Mouse (Mus musculus) lung, postnatal 0 days (tissue): ENCODE measurements around the gene Spp2. TPM values are rescaled to one million over a fixed set of nuclear protein-coding genes. Genes with fewer than 3 reads are reported as not detected.

Experiments used
- ATAC-seq: fragments of 200-750 bp; cut with Nextera tagmentation; 2 replicates; pipeline ENCODE4 v1.8.0; 2017; ENCODE audit warnings: moderate library complexity
- DNase-seq: peaks from one replicate; pipeline ENCODE4 v3.0.0-alpha.2; 2016; ENCODE audit warnings: low spot score
- H3K27ac ChIP-seq: fragments of 300-500 bp; sonication (generic); 2 replicates; pipeline ENCODE4 v1.5.1; 2014; ENCODE audit warnings: antibody characterized with exemption, mild to moderate bottlenecking, low read length, mixed read lengths
- H3K27me3 ChIP-seq: fragments of 300-500 bp; sonication (generic); replicated peaks from 2 replicates; pipeline ENCODE4 v1.6.1; 2014; ENCODE audit warnings: low read length, mixed read lengths; ENCODE audit not compliant: insufficient read depth
- H3K36me3 ChIP-seq: fragments of 300-500 bp; sonication (generic); 2 replicates; pipeline ENCODE4 v1.6.1; 2014; ENCODE audit warnings: low read length, mixed read lengths; ENCODE audit not compliant: insufficient read depth
- H3K4me1 ChIP-seq: fragments of 300-500 bp; sonication (generic); 2 replicates; pipeline ENCODE4 v1.6.1; 2014; ENCODE audit warnings: antibody characterized with exemption, low read depth, low read length, mixed read lengths; ENCODE audit not compliant: insufficient read depth
- H3K4me2 ChIP-seq: fragments of 300-500 bp; sonication (generic); replicated peaks from 2 replicates; pipeline ENCODE4 v1.6.1; 2014; ENCODE audit warnings: low read depth, mild to moderate bottlenecking, low read length, moderate library complexity, mixed read lengths
- H3K4me3 ChIP-seq: fragments of 300-500 bp; sonication (generic); 2 replicates; pipeline ENCODE4 v1.5.1; 2014; ENCODE audit warnings: low read depth, low read length
- H3K9ac ChIP-seq: fragments of 300-500 bp; sonication (generic); replicated peaks from 2 replicates; pipeline ENCODE4 v1.6.1; 2014; ENCODE audit warnings: low read depth, mild to moderate bottlenecking
- H3K9me3 ChIP-seq: fragments of 300-500 bp; sonication (generic); 2 replicates; pipeline ENCODE4 v1.6.1; 2016; ENCODE audit warnings: low read length, mixed read lengths
- CTCF ChIP-seq: IDR thresholded peaks from 2 replicates; pipeline ENCODE4 v1.5.1; 2016; ENCODE audit warnings: antibody characterized with exemption, mild to moderate bottlenecking
- EP300 ChIP-seq: IDR thresholded peaks from 2 replicates; pipeline ENCODE4 v1.6.1; 2016; ENCODE audit warnings: antibody characterized with exemption, mild to moderate bottlenecking, control low read depth
- WGBS: fragments of 180-500 bp; shearing (Covaris S2); extraction: QIAGEN DNeasy Blood & Tissue Kit; methylation state at CpG from one replicate; pipeline ENCODE4 v1.1.7; 2014; 5-methylcytosine and 5-hydroxymethylcytosine counted together
- polyA plus RNA-seq: library from polyadenylated mRNA; unstranded; fragments of >200 nt; fragmentation: Nextera tagmentation; extraction: Ambion mirVana; gene quantifications from 2 replicates; pipeline ENCODE4 v1.2.1, GENCODE M21; 2015

Spp2 gene
- polyA plus RNA-seq, 1 experiment from 2014 or later: not detected

DNA sequence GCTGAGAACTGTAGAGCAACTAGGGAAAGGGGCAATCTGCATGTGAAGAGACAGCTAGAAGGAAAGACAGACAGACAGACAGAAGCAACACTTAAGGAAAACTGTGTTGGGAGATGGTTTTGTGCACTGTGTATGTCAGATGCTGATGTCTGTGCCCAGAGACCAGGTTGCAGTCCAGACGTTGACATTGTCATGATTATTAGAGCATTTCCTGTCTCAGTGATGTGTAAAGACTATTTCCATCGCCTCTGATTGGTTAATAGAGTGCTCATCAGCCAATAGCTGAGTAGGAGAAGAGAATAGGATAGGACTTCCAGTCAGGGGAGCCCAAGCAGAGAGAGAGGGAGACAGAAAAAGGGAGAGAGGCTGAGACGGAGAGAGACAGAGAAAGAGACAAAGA lies 25.8 kb downstream of the Spp2 start:
- WGBS: 52% methylated on average over 3 of the region's 3 CpGs
- ATAC-seq (no peak), DNase-seq (no peak)
- H3K9me3 ChIP-seq: no peaks in the 10 kb centered on the region
- no peak overlapping the region for H3K4me3 ChIP-seq
- no peaks in the 10 kb centered on the region for H3K36me3 ChIP-seq
- H3K9ac ChIP-seq: no peak overlapping the region
- no peak for TF ChIP-seq EP300
- no peak for TF ChIP-seq CTCF
- H3K27ac ChIP-seq: no peak overlapping the region
- no peaks in the 10 kb centered on the region; the same call in 1 of the 2 replicates for H3K4me1 ChIP-seq
- no peaks in the 10 kb centered on the region for H3K27me3 ChIP-seq
- H3K4me2 ChIP-seq: no peak overlapping the region

GRCm38 (mm10) chr1:88433096-88433883 lies 26.5 kb downstream of the Spp2 start:
- TF ChIP-seq EP300 (no peak), CTCF (no peak)
- no peak for DNase-seq
- Histone ChIP-seq H3K4me3 (no peak overlapping the region), H3K9ac (no peak overlapping the region), H3K27ac (no peak overlapping the region), H3K4me2 (no peak overlapping the region), H3K9me3 (no peaks in the 10 kb centered on the region), H3K27me3 (no peaks in the 10 kb centered on the region), H3K36me3 (no peaks in the 10 kb centered on the region), H3K4me1 (no peaks in the 10 kb centered on the region; the same call in 1 of the 2 replicates)
- 55% methylated on average over 6 of the region's 6 CpGs for WGBS
- ATAC-seq: no peak

- H3K36me3 ChIP-seq: no peaks in the 10 kb centered on the region
- H3K4me2 ChIP-seq: no peak overlapping the region
- ATAC-seq (no peak), DNase-seq (peak; percentile 23)
- no peaks in the 10 kb centered on the region for H3K27me3 ChIP-seq
- TF ChIP-seq EP300 (no peak), CTCF (peak; percentile 58)
- H3K9me3 ChIP-seq: no peaks in the 10 kb centered on the region
- H3K4me3 ChIP-seq: no peak overlapping the region
- no peak overlapping the region for H3K27ac ChIP-seq
- 68% methylated on average over 4 of the region's 4 CpGs for WGBS
- no peaks in the 10 kb centered on the region; the same call in 1 of the 2 replicates for H3K4me1 ChIP-seq
- H3K9ac ChIP-seq: no peak overlapping the region
Measured at GRCm38 (mm10) chr1:88434057-88434456, 27.3 kb downstream of the Spp2 start.

DNA sequence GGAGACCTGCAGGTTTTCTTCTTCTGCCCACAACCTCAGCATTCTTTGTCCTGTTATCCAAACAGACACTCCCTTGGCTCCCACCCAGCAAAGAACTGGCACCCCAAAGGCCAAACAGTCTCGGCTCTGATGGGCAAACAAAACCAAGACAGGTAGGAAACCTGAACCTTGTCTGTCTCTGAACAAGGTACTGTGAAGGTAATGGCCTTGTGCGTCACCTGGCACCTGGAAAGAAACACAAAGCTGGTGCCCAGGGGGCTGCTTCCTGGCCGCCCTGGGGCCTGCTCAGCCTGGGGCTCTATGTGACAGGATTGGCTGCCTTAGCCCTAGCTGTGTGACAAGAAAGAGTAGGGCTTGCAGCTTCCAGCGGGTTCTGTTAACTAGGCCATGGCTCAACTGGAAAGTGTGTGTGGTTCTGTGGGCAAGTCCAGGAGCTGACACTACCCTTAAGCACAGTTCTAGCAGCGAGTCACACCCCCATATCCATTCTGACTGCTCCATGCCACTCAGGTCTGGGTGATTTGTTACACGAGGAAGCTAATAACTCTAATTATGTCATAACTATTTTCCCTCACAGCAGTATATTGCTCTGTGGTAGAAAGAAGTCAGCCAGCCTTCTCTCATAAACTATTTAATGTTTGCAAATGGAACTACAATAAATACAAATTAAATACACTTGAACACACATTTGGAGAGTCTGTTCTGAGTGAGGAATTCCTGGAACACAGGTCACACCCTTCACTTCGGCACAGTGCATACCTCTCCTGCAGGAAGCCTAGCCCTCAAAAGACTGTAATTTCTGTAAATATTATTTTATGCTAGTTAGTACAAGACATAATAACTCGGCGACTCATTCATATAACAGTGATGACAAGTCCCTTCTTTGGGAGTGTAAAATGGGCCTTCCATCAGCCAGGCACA lies 30.7 kb downstream of the Spp2 start:
- Histone ChIP-seq H3K27me3 (no peaks in the 10 kb centered on the region), H3K4me3 (no peak overlapping the region), H3K4me2 (no peak overlapping the region), H3K9me3 (no peaks in the 10 kb centered on the region), H3K4me1 (no peaks in the 10 kb centered on the region; the same call in 1 of the 2 replicates), H3K36me3 (no peaks in the 10 kb centered on the region), H3K9ac (no peak overlapping the region), H3K27ac (peak overlapping the region; percentile 91)
- ATAC-seq (peak; percentile 93), DNase-seq (peak; percentile 92)
- TF ChIP-seq EP300 (peak; percentile 98), CTCF (no peak)
- WGBS: 41% methylated on average over 9 of the region's 9 CpGs

- peak overlapping the region; percentile 78 for H3K27ac ChIP-seq
- ATAC-seq: peak; percentile 92
Measured at GRCm38 (mm10) chr1:88443383-88443782, 36.6 kb downstream of the Spp2 start.

GRCm38 (mm10) chr1:88445400-88445799 lies 38.6 kb downstream of the Spp2 start:
- 81% methylated on average over 4 of the region's 4 CpGs for WGBS
- no peaks in the 10 kb centered on the region for H3K27me3 ChIP-seq
- no peaks in the 10 kb centered on the region for H3K36me3 ChIP-seq
- DNase-seq (peak; percentile 51), ATAC-seq (no peak)
- no peak overlapping the region for H3K4me2 ChIP-seq
- no peaks in the 10 kb centered on the region for H3K9me3 ChIP-seq
- no peak overlapping the region for H3K9ac ChIP-seq
- H3K4me1 ChIP-seq: no peaks in the 10 kb centered on the region
- peak; percentile 68 for TF ChIP-seq CTCF
- no peak for TF ChIP-seq EP300
- H3K4me3 ChIP-seq: no peak overlapping the region
- H3K27ac ChIP-seq: no peak overlapping the region

More at GRCm38 (mm10) chr1:88443383-88443782, 36.6 kb downstream of the Spp2 start:
- Histone ChIP-seq H3K36me3 (no peaks in the 10 kb centered on the region), H3K4me3 (no peak overlapping the region), H3K4me2 (no peak overlapping the region), H3K4me1 (no peaks in the 10 kb centered on the region), H3K27me3 (no peaks in the 10 kb centered on the region), H3K9me3 (no peaks in the 10 kb centered on the region), H3K9ac (no peak overlapping the region)
- DNase-seq: peak; percentile 91
- 37% methylated on average over 4 of the region's 4 CpGs for WGBS
- TF ChIP-seq CTCF (no peak), EP300 (peak; percentile 96)
